Mouse (Mus musculus): ENCODE measurements around the gene Bbs12. TPM values are rescaled to one million over a fixed set of nuclear protein-coding genes. Genes with fewer than 3 reads are reported as not detected.

Bbs12 gene
- total RNA-seq, 2 experiments from 2014 or later, result 1.2 to 1.7 TPM

GRCm38 (mm10) chr3:37325317-37326112 lies 13.2 kb downstream of the Bbs12 start:
- intact Hi-C loops (cut with DNase I), result no loop called here
- DNase-seq, result no peak

DNA sequence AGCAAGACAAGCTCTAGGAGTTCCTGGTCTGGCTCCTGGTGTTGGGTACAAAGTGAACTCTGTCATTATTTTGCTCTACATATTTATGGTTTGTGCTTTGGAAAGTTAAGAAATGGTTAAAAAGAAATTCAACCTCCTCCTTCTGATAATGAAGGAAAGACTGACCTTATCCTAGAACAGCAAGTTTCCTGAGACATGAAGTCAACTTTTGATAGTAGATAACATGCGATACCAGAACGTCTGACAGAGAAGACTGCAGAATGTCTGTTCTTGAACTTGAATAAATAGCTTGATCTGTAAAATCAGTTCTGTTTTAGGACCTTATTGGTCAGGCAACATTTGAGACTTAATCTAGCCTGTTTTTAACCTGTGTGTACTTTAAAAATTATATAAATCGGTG lies 14.3 kb downstream of the Bbs12 start:
- intact Hi-C loops (cut with DNase I), result no loop called here
- no peak for DNase-seq

GRCm38 (mm10) chr3:37328489-37328888 lies 16.1 kb downstream of the Bbs12 start:
- intact Hi-C loops (cut with DNase I), result no loop called here

DNA sequence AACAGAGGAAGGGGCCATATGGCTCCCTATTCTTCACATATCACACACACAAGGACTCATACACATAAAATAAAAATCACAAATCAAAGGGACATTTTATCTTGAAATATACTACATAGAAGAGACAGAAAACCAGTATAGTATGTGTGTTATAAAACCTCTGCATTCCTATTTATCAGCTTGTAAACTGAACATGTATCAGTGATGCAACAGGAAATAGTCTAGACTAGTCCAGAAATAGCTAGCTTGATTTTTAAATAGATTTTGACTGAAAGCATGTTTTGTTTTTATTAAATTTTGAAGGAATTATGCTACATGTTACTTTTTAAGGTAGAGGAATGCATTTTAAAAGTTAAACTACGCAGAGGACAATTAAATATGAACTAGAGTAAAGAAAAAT lies 17.6 kb downstream of the Bbs12 start:
- no peak for DNase-seq
- intact Hi-C loops (cut with DNase I), result no loop called here

More at GRCm38 (mm10) chr3:37328489-37328888, 16.1 kb downstream of the Bbs12 start:
- DNase-seq, result no peak

DNA sequence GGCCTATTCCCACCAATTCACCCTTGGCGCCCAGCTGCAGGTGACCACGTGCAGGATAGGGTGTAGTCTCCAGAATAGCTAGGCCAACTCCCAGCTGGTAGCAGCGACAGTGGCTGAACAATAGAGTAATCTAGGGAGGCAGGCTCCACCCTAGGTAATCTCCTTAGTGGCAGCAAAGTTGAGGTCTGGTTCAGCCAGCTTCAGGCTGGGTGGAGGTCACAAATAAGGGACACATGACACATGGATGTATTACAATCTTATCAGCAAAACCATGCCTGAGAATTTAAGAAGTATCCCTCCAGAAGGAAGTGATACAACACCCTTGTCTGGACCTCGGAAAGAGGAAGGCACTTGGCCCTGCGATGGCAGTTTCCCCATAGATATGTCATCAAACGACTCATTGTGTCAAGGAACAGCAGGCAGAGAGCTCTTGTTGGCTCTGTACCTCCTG lies 19.7 kb downstream of the Bbs12 start:
- DNase-seq, result no peak
- intact Hi-C loops (cut with DNase I), result no loop called here

GRCm38 (mm10) chr3:37334053-37334452 lies 21.7 kb downstream of the Bbs12 start:
- DNase-seq, result no peak
- intact Hi-C loops (cut with DNase I), result no loop called here

DNA sequence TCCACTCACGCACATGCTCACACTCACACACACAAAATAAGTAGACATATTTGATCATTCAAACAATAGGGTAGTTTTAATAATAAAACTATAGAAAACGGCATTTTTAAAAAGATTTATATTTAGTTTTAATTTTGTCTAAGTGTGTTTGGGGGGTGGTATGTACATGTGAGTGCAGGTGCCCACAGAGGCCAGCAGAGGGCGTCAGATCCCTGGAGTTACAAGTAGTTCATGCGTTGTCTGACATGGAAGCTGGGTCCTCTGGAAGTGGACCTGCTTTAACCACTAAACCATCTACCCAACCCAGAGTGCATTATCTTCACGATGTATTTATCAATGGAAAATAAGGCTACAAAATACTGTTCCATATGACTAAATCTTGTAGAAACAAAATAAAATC lies 28.8 kb downstream of the Bbs12 start:
- intact Hi-C loops (cut with DNase I), result loop anchor here (2.0 kb wide), 1 partner anchor 64 kb away; no protein-coding TSS in a partner anchor
- peak in 1 of 2 experiments; percentile 32 for DNase-seq

DNA sequence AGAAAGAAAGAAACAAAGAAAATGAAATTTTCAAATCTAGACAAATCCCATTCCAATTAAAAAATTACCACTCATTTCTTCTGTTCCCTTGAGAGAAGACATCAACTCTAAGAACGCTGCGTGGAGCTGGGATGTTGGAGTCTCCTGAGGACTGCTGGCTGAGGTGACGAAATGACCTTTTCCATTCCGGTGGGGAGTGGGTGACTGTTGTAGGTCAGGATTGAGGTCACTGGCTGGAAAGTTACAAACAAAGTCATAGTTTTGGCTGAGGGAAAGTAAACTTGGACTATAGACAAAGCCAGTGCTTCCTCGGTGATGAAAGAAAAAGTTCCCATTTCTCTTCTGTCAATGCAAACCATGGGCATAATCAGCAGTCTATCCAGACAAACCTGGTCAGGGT lies 30.5 kb downstream of the Bbs12 start:
- intact Hi-C loops (cut with DNase I), result no loop called here
- no peak for DNase-seq

- no peak for DNase-seq
- intact Hi-C loops (cut with DNase I), result loop anchor here (5.0 kb wide), 1 partner anchor 35 kb away; no protein-coding TSS in a partner anchor
These were observed 35.3 kb downstream of the Bbs12 start for GRCm38 (mm10) chr3:37347671-37348070.

DNA sequence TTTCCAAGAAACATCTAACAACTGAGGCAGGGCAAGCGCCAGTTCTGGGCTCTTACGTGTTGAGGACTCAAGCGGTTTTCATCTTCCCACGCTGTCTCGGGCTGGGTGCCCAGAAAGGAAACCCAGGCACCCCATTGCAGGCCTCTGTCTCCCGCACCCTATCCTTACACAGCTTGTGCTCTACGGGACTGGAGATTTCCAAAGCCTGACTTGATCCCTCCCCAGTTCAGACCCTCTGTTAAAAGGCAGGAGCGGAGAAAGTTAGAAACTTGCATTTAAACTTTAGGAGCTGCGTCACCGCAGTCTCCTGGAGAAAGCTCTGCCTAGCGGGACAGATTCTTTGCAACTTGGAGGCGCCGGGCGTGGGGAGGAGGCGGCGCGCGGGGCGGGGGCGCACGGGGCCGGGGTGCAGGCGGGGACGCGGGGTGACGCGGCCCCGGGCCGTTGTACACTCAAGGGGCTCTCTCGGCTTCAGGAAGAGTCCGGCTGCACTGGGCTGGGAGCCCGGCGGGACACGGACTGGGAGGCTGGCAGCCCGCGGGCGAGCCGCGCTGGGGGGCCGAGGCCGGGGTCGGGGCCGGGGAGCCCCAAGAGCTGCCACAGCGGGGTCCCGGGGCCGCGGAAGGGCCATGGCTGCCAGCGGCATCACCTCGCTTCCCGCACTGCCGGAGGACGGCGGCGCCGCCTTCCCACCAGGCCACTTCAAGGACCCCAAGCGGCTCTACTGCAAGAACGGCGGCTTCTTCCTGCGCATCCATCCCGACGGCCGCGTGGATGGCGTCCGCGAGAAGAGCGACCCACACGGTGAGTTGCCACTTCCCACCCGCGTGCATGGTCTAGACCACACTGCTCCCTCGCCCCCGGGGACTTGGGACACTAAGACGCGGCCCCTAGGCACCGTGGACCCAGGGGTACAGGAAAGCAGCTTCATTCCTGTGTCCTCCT lies 36.1 kb downstream of the Bbs12 start, which contains the start of gene Fgf2:
Gene Fgf2, plus strand, starts transcription at position 126 of the 945 bp plus-strand sequence.
- intact Hi-C loops (cut with DNase I), result loop anchor here (5.0 kb wide), 1 partner anchor 34 kb away; no protein-coding TSS in a partner anchor

GRCm38 (mm10) chr3:37349166-37349548 lies 36.8 kb downstream of the Bbs12 start:
- intact Hi-C loops (cut with DNase I), result loop anchor here (5.0 kb wide), 1 partner anchor 33 kb away; no protein-coding TSS in a partner anchor
- peak; percentile 23 to 28 for DNase-seq

More for the DNA sequence above, 36.1 kb downstream of the Bbs12 start, which contains the start of gene Fgf2:
- DNase-seq, result peak; percentile 62 to 67

DNA sequence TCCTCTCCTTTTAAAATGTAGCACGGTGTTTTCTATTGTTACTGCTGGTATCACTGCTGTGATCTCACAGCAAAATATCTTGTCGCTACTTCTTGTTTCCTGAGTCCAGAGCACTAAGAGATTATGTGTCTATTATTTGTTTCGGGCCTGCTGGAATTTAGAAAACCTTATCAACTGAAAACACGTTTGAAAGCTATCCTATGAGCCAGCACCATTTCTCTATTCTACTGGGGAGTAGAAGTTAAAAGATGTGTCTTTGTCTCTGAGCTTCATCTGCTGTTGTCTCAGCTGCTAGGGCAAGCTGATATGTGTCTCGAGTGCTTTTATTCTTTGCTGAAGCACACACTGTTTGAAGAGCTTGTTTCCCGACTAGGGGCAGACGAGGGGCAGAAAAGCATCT lies 38.0 kb downstream of the Bbs12 start:
- no peak for DNase-seq
- intact Hi-C loops (cut with DNase I), result no loop called here

- no peak for DNase-seq
- intact Hi-C loops (cut with DNase I), result no loop called here
These were observed 41.7 kb downstream of the Bbs12 start for GRCm38 (mm10) chr3:37353951-37354481.

DNA sequence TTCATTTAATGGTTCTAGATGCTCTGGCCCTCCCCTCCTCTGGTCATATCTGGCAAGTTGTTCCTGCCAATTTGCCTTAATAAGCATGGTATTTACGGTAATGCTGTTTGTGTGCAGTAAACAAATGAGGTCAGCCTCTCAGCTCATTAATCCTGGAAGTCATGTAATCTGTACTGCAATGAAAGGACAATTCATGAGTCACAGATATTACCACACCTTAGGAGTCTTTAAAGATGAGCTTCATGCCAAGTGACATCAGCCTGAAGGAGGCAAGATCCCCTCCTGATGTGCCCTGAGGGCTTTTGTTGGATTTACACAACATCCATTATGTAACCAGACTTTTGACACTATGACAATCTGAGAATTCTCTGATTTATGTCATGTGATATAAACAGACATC lies 42.4 kb downstream of the Bbs12 start:
- intact Hi-C loops (cut with DNase I), result no loop called here
- no peak for DNase-seq

- intact Hi-C loops (cut with DNase I), result no loop called here
- DNase-seq, result no peak
These were observed 48.4 kb downstream of the Bbs12 start for GRCm38 (mm10) chr3:37360729-37361128.

DNA sequence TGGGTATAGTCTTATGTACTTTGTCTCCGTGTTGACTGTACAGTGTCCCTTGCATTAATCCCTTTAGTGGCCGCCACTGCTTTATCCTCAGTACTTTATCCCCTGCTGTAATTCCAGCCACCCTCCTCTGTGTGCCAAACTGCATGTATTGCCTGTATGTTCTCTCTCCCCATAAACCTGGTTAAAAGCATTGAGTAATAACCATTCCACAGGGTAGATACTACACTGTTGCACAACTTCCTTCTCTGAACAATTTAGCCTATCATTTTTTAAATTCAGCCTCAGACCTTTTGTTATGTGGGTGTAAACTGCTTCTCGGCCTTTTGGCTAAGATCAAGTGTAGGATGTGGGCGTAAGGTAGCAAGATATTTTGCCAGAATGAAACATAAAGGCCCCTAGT lies 52.8 kb downstream of the Bbs12 start:
- intact Hi-C loops (cut with DNase I), result no loop called here
- DNase-seq, result no peak

DNA sequence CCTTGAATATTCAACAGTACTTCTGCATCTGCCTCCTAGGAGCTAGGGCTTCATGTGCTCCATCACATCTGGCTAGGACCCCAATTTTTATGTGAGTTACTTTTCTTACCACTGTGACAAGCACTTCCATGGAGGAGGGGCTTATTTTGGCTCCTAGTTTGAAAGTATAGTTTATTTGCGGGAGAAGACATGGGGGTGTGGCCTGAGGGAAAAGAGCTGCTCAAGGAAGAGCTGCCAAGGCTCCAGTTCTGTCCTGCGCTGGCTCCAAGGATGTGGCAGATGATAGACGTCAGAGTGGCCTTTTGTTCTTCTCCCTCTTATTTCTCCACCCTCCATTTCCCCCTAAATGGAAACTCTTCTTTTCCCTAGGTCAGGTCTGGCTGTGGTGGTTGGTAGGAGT lies 53.6 kb downstream of the Bbs12 start:
- DNase-seq, result no peak
- intact Hi-C loops (cut with DNase I), result no loop called here

- no peak for DNase-seq
- intact Hi-C loops (cut with DNase I), result no loop called here
These were observed 54.2 kb downstream of the Bbs12 start for GRCm38 (mm10) chr3:37366381-37367053.

- peak in 1 of 2 experiments; percentile 32 for DNase-seq
These were observed 58.1 kb downstream of the Bbs12 start for GRCm38 (mm10) chr3:37370407-37370806.

More at GRCm38 (mm10) chr3:37370407-37370806, 58.1 kb downstream of the Bbs12 start:
- intact Hi-C loops (cut with DNase I), result no loop called here
